Mouse (Mus musculus) hindlimb bud, embryonic 11.5 days (tissue): ENCODE results near the gene Hoxd11.

Source experiments
- DNase-seq: peaks from one replicate; pipeline ENCODE4 v3.0.0-alpha.2; 2012; ENCODE audit warnings: low read depth, low spot score; ENCODE audit errors: extremely low spot score

Gene Hoxd11

GRCm38 (mm10) chr2:74678891-74679595 lies at the start of gene Hoxd11:
Gene Hoxd11 (plus strand): TSS chr2:74679557.
- no peak for DNase-seq

GRCm38 (mm10) chr2:74635412-74635811 lies 43.9 kb upstream of the Hoxd11 start:
- no peak for DNase-seq

- DNase-seq = no peak
Measured at GRCm38 (mm10) chr2:74642431-74642830, 36.9 kb upstream of the Hoxd11 start.

- DNase-seq = no peak
Measured at GRCm38 (mm10) chr2:74645631-74646030, 33.7 kb upstream of the Hoxd11 start.

- DNase-seq = no peak
Measured at GRCm38 (mm10) chr2:74647082-74647864, 32.1 kb upstream of the Hoxd11 start.

- no peak for DNase-seq
Measured at GRCm38 (mm10) chr2:74652996-74653340, 26.4 kb upstream of the Hoxd11 start.

- no peak for DNase-seq
Measured at GRCm38 (mm10) chr2:74653781-74654535, 25.4 kb upstream of the Hoxd11 start.

- DNase-seq = no peak
Measured at GRCm38 (mm10) chr2:74654743-74655419, 24.5 kb upstream of the Hoxd11 start.

- no peak for DNase-seq
Measured at GRCm38 (mm10) chr2:74655420-74655781, 24.0 kb upstream of the Hoxd11 start.

- DNase-seq = no peak
Measured at GRCm38 (mm10) chr2:74655821-74656631, 23.3 kb upstream of the Hoxd11 start.

- no peak for DNase-seq
Measured at GRCm38 (mm10) chr2:74656632-74657021, 22.7 kb upstream of the Hoxd11 start.

GRCm38 (mm10) chr2:74657251-74658023 lies 21.9 kb upstream of the Hoxd11 start:
- DNase-seq = no peak

GRCm38 (mm10) chr2:74658024-74658666 lies 21.2 kb upstream of the Hoxd11 start:
- no peak for DNase-seq

- DNase-seq = no peak
Measured at GRCm38 (mm10) chr2:74658667-74659371, 20.5 kb upstream of the Hoxd11 start.

GRCm38 (mm10) chr2:74659507-74660005 lies 19.8 kb upstream of the Hoxd11 start, which contains the start of gene Evx2:
Gene Evx2 (minus strand): TSS chr2:74659557.
- no peak for DNase-seq

- no peak for DNase-seq
Measured at GRCm38 (mm10) chr2:74660421-74661375, 18.7 kb upstream of the Hoxd11 start.

- DNase-seq = no peak
Measured at GRCm38 (mm10) chr2:74661685-74662084, 17.7 kb upstream of the Hoxd11 start.
